Mouse (Mus musculus) embryonic facial prominence, embryonic 13.5 days (tissue): Measurements from ENCODE around the gene Exosc6. TPM values are rescaled to one million over a fixed set of nuclear protein-coding genes. Genes with fewer than 3 reads are reported as not detected.
"Not testable (repeated sequence)": the region's sequence is repeated elsewhere in the genome, so short reads cannot be mapped to it uniquely, and the experiment has no call there.

ENCODE experiments used
- ATAC-seq: fragments of 200-750 bp; cut with Nextera tagmentation; 2 replicates; pipeline ENCODE4 v1.8.0; 2017; ENCODE audit warnings: low read depth; ENCODE audit not compliant: insufficient number of reproducible peaks, insufficient read depth, low FRiP score, low TSS enrichment
- H3K27ac ChIP-seq: fragments of 300-500 bp; sonication (generic); 2 replicates; pipeline ENCODE4 v1.5.1; 2015; ENCODE audit warnings: moderate library complexity, mild to moderate bottlenecking, inconsistent platforms
- H3K27me3 ChIP-seq: fragments of 300-500 bp; sonication (generic); 2 replicates; pipeline ENCODE4 v1.6.1; 2015; ENCODE audit warnings: mild to moderate bottlenecking, inconsistent platforms
- H3K36me3 ChIP-seq: fragments of 300-500 bp; sonication (generic); 2 replicates; pipeline ENCODE4 v1.6.1; 2015; ENCODE audit warnings: mild to moderate bottlenecking, inconsistent platforms
- H3K4me1 ChIP-seq: fragments of 300-500 bp; sonication (generic); 2 replicates; pipeline ENCODE4 v1.6.1; 2015; ENCODE audit warnings: inconsistent platforms
- H3K4me2 ChIP-seq: fragments of 300-500 bp; sonication (generic); 2 replicates; pipeline ENCODE4 v1.6.1; 2015; ENCODE audit warnings: moderate library complexity, mild to moderate bottlenecking, inconsistent platforms
- H3K4me3 ChIP-seq: fragments of 300-500 bp; sonication (generic); 2 replicates; pipeline ENCODE4 v1.5.1; 2015; ENCODE audit warnings: mild to moderate bottlenecking, inconsistent platforms
- H3K9ac ChIP-seq: fragments of 300-500 bp; sonication (generic); 2 replicates; pipeline ENCODE4 v1.6.1; 2015; ENCODE audit warnings: mild to moderate bottlenecking, inconsistent platforms
- H3K9me3 ChIP-seq: fragments of 300-500 bp; sonication (generic); 2 replicates; pipeline ENCODE4 v1.6.1; 2016; ENCODE audit warnings: inconsistent platforms
- WGBS: fragments of 180-500 bp; shearing (Covaris S2); methylation state at CpG from one replicate; pipeline ENCODE4 v1.1.7; 2015; ENCODE audit warnings: mixed read lengths; 5-methylcytosine and 5-hydroxymethylcytosine counted together
- polyA plus RNA-seq: library from polyadenylated mRNA; unstranded; fragments of >200 nt; fragmentation: Nextera tagmentation; extraction: Ambion mirVana; gene quantifications from 2 replicates; pipeline ENCODE4 v1.2.1, GENCODE M21; 2015

Gene Exosc6
- 9.3 and 14.6 TPM in 2 replicates for polyA plus RNA-seq

DNA sequence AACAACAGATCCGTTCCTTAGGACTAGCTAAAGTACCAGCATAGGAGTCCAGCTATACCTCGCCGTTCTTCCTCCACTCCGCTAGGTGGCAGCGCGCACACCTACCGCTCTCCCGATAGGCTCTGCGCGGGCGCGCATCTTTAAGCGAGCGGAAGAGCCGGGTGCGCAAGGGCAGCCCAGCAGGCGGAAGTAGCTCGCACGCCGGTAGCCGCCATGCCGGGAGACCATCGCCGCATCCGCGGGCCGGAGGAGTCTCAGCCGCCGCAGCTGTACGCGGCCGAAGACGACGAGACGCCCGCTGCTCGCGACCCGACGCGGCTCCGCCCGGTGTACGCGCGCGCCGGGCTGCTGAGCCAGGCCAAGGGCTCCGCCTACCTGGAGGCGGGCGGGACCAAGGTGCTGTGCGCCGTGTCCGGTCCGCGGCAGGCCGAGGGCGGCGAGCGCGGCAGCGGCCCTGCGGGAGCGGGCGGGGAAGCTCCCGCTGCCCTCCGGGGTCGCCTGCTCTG, at the start of gene Exosc6:
Gene Exosc6, plus strand, starts transcription at position 182 of the 506 bp plus-strand sequence.
- H3K27ac ChIP-seq: peak within 1 kb of the TSS; percentile 85
- peak within 1 kb of the TSS; percentile 92 for H3K9ac ChIP-seq
- H3K27me3 ChIP-seq: no peaks in the 10 kb centered on the region
- H3K4me2 ChIP-seq: peak within 1 kb of the TSS; percentile 95
- WGBS: under 1% methylated on average over 60 of the region's 68 CpGs
- ATAC-seq: peak; percentile 86
- H3K36me3 ChIP-seq: peaks cover 46% of the 10 kb centered on the region
- no peaks in the 10 kb centered on the region for H3K9me3 ChIP-seq
- H3K4me3 ChIP-seq: peak within 1 kb of the TSS; percentile 95
- H3K4me1 ChIP-seq: peaks cover 29% of the 10 kb centered on the region

DNA sequence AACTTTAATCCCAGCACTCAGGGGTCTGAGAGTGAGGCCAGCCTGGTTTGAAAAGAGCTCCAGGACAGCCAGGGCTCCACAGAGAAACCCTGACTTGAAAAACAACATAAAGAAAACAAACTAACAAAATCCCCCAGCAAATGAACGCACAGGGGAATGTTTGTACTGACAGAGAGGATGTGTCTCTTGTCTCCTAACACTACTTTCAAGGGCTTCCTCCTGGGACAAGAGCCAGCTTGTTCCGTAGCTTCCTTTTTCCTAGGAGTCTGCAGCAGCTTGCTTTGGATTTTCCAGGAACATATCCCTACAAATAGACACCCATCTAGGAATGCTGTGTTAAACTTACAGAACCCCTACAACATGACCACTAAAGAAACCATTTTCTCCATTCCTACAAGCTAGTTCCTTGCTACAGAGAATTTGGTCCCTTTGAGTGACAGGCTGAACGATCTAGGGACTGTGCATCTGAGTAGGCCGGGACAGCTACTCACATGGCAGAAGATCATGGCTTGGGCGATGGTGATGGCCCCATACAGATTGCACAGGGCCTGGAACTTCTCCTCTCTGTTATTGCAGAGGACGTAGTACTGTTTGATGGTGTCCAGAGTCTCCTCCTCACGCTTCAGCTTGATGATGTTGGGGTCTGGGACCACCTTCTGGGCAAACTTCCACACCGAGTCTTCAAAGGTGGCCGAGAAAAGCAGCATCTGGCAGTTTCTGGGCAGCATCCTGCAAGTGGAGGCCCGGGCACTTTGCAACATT, 45.7 kb upstream of the Exosc6 start:
- not testable (repeated sequence) for H3K4me2 ChIP-seq, H3K9ac ChIP-seq, H3K27me3 ChIP-seq, H3K27ac ChIP-seq, H3K9me3 ChIP-seq, ATAC-seq, H3K4me1 ChIP-seq, H3K4me3 ChIP-seq
- WGBS: 89% methylated on average over 9 of the region's 10 CpGs
- H3K36me3 ChIP-seq: peaks cover 46% of the 10 kb centered on the region

DNA sequence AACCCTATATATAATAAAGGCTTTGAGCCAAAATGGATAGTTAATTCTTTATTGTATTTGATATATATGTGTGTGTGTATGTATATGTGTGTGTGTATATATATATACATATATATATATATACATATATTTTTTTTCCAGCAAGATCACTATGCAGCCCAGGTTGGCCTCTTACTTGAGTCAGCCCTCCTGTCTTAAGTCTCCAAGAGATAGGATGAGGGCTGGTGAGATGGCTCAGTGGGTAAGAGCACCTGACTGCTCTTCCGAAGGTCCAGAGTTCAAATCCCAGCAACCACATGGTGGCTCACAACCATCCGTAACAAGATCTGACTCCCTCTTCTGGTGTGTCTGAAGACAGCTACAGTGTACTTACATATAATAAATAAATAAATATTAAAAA, 29.5 kb upstream of the Exosc6 start:
- H3K4me2 ChIP-seq, H3K27me3 ChIP-seq, H3K4me3 ChIP-seq, H3K9ac ChIP-seq, H3K9me3 ChIP-seq, H3K36me3 ChIP-seq, ATAC-seq, H3K4me1 ChIP-seq, H3K27ac ChIP-seq: not testable (repeated sequence)
- WGBS: 85% methylated on average over 2 of the region's 2 CpGs

DNA sequence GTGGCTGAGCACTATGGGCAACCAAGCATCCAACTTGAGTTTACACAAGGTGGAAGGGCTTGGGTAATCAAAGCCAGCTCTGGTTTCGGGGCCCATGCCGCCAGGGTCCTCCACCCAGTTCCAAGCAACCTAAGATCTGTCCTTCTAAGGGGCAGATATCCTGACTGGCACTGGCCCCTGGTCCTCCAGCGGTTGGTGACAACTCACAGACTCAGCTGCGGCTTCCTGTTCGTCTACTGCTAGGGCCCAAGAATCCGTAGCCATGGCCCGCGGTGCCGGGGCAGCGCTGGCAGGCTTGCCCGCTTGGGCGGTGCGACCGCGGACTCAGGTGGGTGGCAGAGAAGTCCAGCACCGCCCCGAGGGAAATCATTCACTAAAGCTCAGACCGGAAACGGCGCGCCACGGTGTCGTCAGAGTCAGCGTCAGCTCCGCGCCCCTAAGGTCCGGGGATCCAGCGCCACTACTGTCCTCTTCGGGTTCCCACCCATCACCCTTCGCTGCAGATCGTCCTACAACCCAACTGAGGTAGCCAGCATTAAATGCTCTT, 28.7 kb upstream of the Exosc6 start:
- Histone ChIP-seq H3K27ac (no peak overlapping the region), H3K4me3 (peak overlapping the region; percentile 80), H3K4me1 (no peaks in the 10 kb centered on the region), H3K4me2 (peak overlapping the region; percentile 72), H3K27me3 (peaks cover 6% of the 10 kb centered on the region), H3K9me3 (no peaks in the 10 kb centered on the region), H3K9ac (peak overlapping the region; percentile 85), H3K36me3 (no peaks in the 10 kb centered on the region)
- WGBS: under 1% methylated on average over 31 of the region's 31 CpGs
- peak; percentile 82; the same call in 1 of the 2 replicates for ATAC-seq

DNA sequence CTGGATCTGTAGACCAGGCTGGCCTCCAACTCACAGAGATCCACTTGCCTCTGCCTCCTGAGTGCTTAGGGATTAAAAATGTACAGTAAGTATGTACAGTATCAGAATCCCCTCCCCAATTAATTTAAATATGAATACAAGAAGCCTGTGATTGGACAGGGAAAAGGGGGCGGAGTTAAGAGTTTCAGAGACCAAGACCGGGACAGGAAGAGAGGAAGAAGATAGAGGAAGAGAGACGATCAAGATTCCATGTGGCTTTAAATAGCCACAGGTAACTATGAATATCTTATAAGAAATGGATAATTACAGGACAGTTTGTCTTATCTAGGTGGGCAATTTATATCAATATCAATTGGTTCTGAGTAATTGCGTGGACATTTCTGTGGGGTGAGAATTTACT, 26.6 kb upstream of the Exosc6 start:
- Histone ChIP-seq H3K4me2 (no peak overlapping the region), H3K36me3 (no peaks in the 10 kb centered on the region), H3K4me1 (peaks cover 4% of the 10 kb centered on the region), H3K9ac (no peak overlapping the region), H3K4me3 (no peak overlapping the region), H3K27ac (no peak overlapping the region), H3K9me3 (no peaks in the 10 kb centered on the region), H3K27me3 (peaks cover 6% of the 10 kb centered on the region)
- WGBS: 57% methylated on average over 4 of the region's 4 CpGs
- no peak for ATAC-seq

DNA sequence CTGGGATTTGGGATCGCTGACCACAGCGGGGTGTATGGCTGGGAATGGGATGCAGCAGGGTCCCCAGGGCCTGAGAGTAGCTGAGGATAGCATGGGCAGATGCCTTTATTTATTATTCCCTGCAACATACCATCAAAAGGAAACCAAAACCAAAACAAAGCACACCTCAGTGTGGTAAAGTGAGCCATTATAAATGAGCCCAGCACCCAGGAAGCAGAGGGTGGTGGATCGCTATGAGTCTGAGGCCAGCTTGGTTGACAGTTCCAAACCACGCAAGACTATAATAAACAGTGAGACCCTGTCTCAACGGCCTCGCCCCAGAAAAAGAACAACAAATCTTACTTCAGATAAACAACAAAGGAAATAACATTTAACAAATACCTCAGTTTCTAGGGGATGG, 26.1 kb upstream of the Exosc6 start:
- peaks cover 8% of the 10 kb centered on the region for H3K4me1 ChIP-seq
- peaks cover 6% of the 10 kb centered on the region for H3K27me3 ChIP-seq
- H3K4me2 ChIP-seq: no peak overlapping the region
- 75% methylated on average over 6 of the region's 6 CpGs for WGBS
- no peak overlapping the region for H3K4me3 ChIP-seq
- H3K9ac ChIP-seq: no peak overlapping the region
- H3K9me3 ChIP-seq: no peaks in the 10 kb centered on the region
- H3K27ac ChIP-seq: no peak overlapping the region
- no peak for ATAC-seq
- no peaks in the 10 kb centered on the region for H3K36me3 ChIP-seq

DNA sequence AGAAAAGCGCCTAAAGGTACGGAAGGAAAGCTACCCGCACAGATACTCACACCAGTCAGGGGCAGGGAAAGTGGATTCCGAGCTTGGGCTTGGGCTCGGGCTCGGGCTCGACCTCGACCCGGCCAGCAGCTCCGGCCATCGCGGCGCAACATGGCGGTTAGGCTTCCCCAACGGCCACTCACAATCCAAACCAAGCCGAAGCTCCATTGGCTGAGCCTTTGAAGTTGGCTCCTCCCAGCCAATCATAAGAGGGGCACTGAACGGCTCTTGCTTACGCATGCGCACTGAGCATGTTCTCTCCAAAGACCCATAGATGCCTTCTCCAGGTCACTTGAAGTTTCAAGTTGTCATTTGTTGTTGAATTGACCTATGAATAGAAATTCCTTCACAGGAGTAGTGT, 24.6 kb upstream of the Exosc6 start, which contains the start of gene Ddx19b:
Gene Ddx19b, minus strand, starts transcription at position 180 of the 400 bp plus-strand sequence.
- peaks cover 3% of the 10 kb centered on the region for H3K36me3 ChIP-seq
- H3K27ac ChIP-seq: no peak within 1 kb of the TSS
- ATAC-seq: no peak
- H3K27me3 ChIP-seq: peaks cover 6% of the 10 kb centered on the region
- peaks cover 15% of the 10 kb centered on the region for H3K4me1 ChIP-seq
- no peaks in the 10 kb centered on the region for H3K9me3 ChIP-seq
- no peak within 1 kb of the TSS for H3K4me3 ChIP-seq
- H3K9ac ChIP-seq: no peak within 1 kb of the TSS
- H3K4me2 ChIP-seq: no peak within 1 kb of the TSS
- WGBS: 95% methylated on average over 19 of the region's 19 CpGs

DNA sequence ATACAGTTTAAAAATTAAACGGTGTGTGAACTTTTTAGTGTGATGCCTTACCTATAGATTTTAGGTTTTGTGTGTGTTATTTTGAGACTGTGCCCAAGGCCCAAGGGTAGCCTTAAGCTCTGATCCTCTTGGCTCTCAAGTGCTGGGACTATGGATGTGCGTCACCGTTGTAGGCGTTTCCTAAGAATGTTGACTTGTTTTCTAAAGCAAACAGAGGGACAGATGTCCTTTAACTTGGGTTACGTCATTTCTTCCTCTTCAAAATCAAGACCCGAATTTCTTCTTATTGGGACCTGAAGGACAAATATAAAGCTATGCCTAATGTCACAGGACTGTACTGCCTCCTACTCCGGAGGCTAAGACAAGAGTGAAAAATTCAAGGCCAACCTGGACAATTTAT, 23.2 kb upstream of the Exosc6 start, which contains the start of gene Aars:
Gene Aars, plus strand, starts transcription at position 229 of the 400 bp plus-strand sequence.
- 95% methylated on average over 7 of the region's 7 CpGs for WGBS
- peak within 1 kb of the TSS; percentile 74 for H3K4me2 ChIP-seq
- peaks cover 15% of the 10 kb centered on the region for H3K36me3 ChIP-seq
- peaks cover 15% of the 10 kb centered on the region for H3K4me1 ChIP-seq
- H3K27me3 ChIP-seq: peaks cover 6% of the 10 kb centered on the region
- peak within 1 kb of the TSS; percentile 77 for H3K4me3 ChIP-seq
- H3K9me3 ChIP-seq: no peaks in the 10 kb centered on the region
- peak within 1 kb of the TSS; percentile 80 for H3K9ac ChIP-seq
- peak within 1 kb of the TSS; percentile 68; the same call in 1 of the 2 replicates for H3K27ac ChIP-seq
- ATAC-seq: no peak

DNA sequence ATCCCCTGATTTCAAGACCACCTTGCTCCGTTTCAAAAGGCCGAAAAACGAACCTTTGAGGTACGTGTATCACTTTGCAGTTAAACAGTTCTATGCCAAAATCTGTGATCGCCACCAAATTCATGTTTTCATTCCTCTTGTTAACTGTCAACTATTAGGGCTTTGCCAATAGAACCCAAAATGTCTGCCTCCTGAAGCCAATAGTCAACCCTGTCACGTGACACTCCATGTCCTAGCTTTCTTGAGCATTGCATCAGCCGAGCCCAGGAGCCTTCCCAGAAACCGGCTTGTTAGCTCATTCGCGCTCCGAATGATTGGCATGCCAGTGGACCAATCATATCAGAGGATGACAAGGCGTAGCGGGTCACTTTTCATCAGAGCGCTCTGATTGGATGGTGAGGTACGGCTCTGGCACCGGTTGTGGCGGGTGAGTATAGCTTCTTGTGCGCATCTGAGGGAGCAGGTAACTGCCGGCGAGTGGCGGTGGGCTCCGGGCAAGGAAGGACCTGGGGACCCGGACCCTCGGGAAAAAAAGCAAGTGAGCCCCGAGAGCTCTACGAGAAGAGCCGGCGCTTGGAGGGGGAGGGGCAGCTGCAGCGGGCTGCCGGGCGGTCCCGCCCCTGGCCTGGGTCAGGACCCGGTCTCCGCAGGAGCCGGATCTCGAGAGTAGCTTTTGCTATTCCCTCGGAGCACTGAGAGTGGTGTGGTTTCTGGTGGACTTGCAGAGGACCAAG, 22.5 kb upstream of the Exosc6 start:
- H3K36me3 ChIP-seq: peaks cover 21% of the 10 kb centered on the region
- peak overlapping the region; percentile 77 for H3K4me3 ChIP-seq
- H3K27ac ChIP-seq: peak overlapping the region; percentile 68; the same call in 1 of the 2 replicates
- no peaks in the 10 kb centered on the region for H3K9me3 ChIP-seq
- peak overlapping the region; percentile 80 for H3K9ac ChIP-seq
- H3K4me1 ChIP-seq: peaks cover 15% of the 10 kb centered on the region
- peaks cover 6% of the 10 kb centered on the region for H3K27me3 ChIP-seq
- peak overlapping the region; percentile 74 for H3K4me2 ChIP-seq
- WGBS: 6% methylated on average over 37 of the region's 37 CpGs
- peak; percentile 100 for ATAC-seq

DNA sequence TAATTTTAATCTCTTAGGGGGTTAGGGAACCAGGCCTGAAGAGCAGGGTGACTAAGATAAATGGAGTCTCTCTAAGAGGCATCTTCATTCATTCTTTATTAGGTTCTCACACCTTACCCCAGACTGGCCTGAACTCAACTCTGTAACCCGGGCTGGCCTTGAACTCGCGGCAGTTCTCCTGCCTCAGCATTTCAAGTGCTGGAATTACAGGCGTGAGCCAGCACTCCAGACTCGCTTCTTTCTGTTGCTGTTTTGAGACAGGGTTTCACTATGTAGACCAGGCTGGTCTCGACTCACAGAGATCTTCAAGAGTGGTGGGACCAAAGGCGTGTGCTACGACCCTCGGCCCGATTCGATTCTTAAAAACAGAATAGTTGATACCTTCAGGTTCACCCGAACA, 21.9 kb upstream of the Exosc6 start:
- H3K4me1 ChIP-seq: peaks cover 15% of the 10 kb centered on the region
- H3K9me3 ChIP-seq: no peaks in the 10 kb centered on the region
- H3K4me3 ChIP-seq: peak overlapping the region; percentile 77
- H3K9ac ChIP-seq: peak overlapping the region; percentile 80
- peak overlapping the region; percentile 74 for H3K4me2 ChIP-seq
- WGBS: 18% methylated on average over 12 of the region's 12 CpGs
- H3K27ac ChIP-seq: peak overlapping the region; percentile 68; the same call in 1 of the 2 replicates
- H3K27me3 ChIP-seq: peaks cover 6% of the 10 kb centered on the region
- peaks cover 27% of the 10 kb centered on the region for H3K36me3 ChIP-seq
- ATAC-seq: no peak

DNA sequence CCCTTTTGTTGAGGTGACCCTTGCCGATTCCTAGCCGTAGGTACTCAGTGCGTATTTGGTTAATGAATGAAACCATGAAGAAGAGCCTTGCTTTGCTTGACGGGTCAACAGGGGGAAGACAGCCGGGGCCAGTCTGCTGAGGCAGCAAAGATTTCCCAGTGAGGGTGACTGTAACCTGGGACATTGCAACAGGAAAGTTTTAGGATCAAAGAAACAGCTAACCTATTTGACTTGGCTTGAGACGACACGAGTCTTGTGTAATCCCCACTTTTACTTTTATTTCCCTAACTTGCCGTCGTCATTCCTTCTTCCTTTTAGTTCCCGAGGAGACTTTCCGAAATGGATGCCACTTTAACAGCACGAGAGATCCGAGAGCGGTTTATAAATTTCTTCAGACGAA, 19.5 kb upstream of the Exosc6 start:
- WGBS: 93% methylated on average over 15 of the region's 15 CpGs
- no peak for ATAC-seq
- H3K36me3 ChIP-seq: peaks cover 47% of the 10 kb centered on the region

More for the DNA sequence above, 19.5 kb upstream of the Exosc6 start:
- Histone ChIP-seq H3K9ac (no peak overlapping the region), H3K27me3 (peaks cover 3% of the 10 kb centered on the region), H3K27ac (no peak overlapping the region), H3K4me3 (no peak overlapping the region), H3K9me3 (no peaks in the 10 kb centered on the region), H3K4me2 (no peak overlapping the region), H3K4me1 (peaks cover 15% of the 10 kb centered on the region)
